Mouse (Mus musculus) midbrain, embryonic 16.5 days (tissue): Measurements from ENCODE around the gene Pold2. TPM values are rescaled to one million over a fixed set of nuclear protein-coding genes. Genes with fewer than 3 reads are reported as not detected.

Experiments
- ATAC-seq: fragments of 200-750 bp; cut with Nextera tagmentation; 2 replicates; pipeline ENCODE4 v1.8.0; 2017; ENCODE audit warnings: moderate TSS enrichment
- H3K27ac ChIP-seq: fragments of 300-500 bp; sonication (generic); 2 replicates; pipeline ENCODE4 v1.5.1; 2014; ENCODE audit warnings: mild to moderate bottlenecking, low read length, mixed read lengths
- H3K27me3 ChIP-seq: fragments of 300-500 bp; sonication (generic); 2 replicates; pipeline ENCODE4 v1.6.1; 2014; ENCODE audit warnings: low read depth, low read length, mixed read lengths; ENCODE audit not compliant: control insufficient read depth, insufficient read depth
- H3K36me3 ChIP-seq: fragments of 300-500 bp; sonication (generic); 2 replicates; pipeline ENCODE4 v1.6.1; 2014; ENCODE audit warnings: mild to moderate bottlenecking, low read length, moderate library complexity, mixed read lengths; ENCODE audit not compliant: control insufficient read depth, insufficient read depth
- H3K4me1 ChIP-seq: fragments of 300-500 bp; sonication (generic); 2 replicates; pipeline ENCODE4 v1.6.1; 2014; ENCODE audit warnings: mild to moderate bottlenecking, low read length, mixed read lengths; ENCODE audit not compliant: control insufficient read depth, insufficient read depth
- H3K4me2 ChIP-seq: fragments of 300-500 bp; sonication (generic); 2 replicates; pipeline ENCODE4 v1.6.1; 2014; ENCODE audit warnings: mild to moderate bottlenecking, low read length, mixed read lengths
- H3K4me3 ChIP-seq: fragments of 300-500 bp; sonication (generic); 2 replicates; pipeline ENCODE4 v1.5.1; 2014; ENCODE audit warnings: low read depth, mild to moderate bottlenecking, low read length, moderate library complexity, mixed read lengths
- H3K9ac ChIP-seq: fragments of 300-500 bp; sonication (generic); 2 replicates; pipeline ENCODE4 v1.6.1; 2014; ENCODE audit warnings: low read depth, low read length, mixed read lengths
- H3K9me3 ChIP-seq: fragments of 300-500 bp; sonication (generic); replicated peaks from 2 replicates; pipeline ENCODE4 v1.6.1; 2014; ENCODE audit warnings: mild to moderate bottlenecking, low read length, mixed read lengths; ENCODE audit not compliant: control insufficient read depth, poor library complexity, severe bottlenecking
- WGBS: fragments of 180-500 bp; shearing (Covaris S2); extraction: QIAGEN DNeasy Blood & Tissue Kit; methylation state at CpG from one replicate; pipeline ENCODE4 v1.1.7; 2014; 5-methylcytosine and 5-hydroxymethylcytosine counted together
- polyA plus RNA-seq: library from polyadenylated mRNA; unstranded; fragments of >200 nt; fragmentation: Nextera tagmentation; extraction: Ambion mirVana; gene quantifications from 2 replicates; pipeline ENCODE4 v1.2.1, GENCODE M21; 2015

The Pold2 gene
- polyA plus RNA-seq, 1 experiment from 2014 or later = 57.4 TPM

DNA sequence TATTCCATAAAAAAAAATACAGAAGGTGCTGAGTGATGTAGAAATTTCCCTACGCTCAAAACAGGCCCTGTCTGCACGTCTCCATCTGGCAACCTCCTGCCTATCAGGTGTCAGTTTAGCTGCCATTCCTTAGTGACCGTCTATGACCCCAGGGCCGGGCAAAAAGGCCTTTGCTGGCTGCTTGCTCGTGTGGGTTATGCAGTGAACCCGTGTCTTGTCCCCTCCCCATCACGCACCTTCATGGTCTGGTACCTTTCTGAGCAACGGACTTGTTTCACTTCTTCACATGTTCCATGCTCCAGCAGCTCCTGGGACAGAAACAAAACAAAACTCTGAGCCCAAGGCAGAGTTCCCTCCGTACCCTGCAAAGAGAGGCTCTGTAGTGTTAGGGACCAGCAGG is 43.6 kb downstream of the Pold2 start:
- H3K36me3 ChIP-seq = 0 out of 2 replicates have a peak, but pooled peaks cover 3% of the 10 kb centered on the region
- WGBS = 92% methylated on average over 9 of the region's 9 CpGs
- H3K9ac ChIP-seq = no peak overlapping the region
- no peaks in the 10 kb centered on the region for H3K27me3 ChIP-seq
- H3K27ac ChIP-seq = no peak overlapping the region
- H3K4me3 ChIP-seq = no peak overlapping the region
- peaks cover 4% of the 10 kb centered on the region; the same call in 1 of the 2 replicates for H3K4me1 ChIP-seq
- no peak for ATAC-seq
- H3K9me3 ChIP-seq = no peaks in the 10 kb centered on the region
- no peak overlapping the region for H3K4me2 ChIP-seq

DNA sequence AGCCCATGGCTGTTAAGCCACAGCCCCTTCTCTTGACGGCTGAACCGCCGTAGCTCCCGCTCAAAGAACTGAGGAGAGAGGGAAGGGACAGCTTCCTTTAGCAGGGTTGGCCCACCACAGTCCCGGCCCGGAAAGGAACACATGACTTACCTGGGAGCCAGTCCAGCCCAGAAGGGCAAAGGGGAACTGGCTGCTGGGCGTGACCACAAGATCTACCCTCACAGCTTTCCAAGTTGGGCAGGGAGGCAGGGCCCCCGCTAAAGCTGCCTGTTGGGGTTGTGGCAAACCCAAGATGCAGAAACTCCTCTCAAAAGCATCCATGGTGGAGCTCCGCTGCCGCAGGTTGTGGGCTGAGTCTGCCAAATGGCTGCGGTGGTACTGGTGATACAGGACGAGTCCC is 48.8 kb downstream of the Pold2 start:
- Histone ChIP-seq H3K27ac (no peak overlapping the region), H3K4me3 (no peak overlapping the region), H3K27me3 (no peaks in the 10 kb centered on the region), H3K9me3 (no peaks in the 10 kb centered on the region), H3K9ac (no peak overlapping the region), H3K4me1 (no peaks in the 10 kb centered on the region), H3K36me3 (peaks cover 8% of the 10 kb centered on the region), H3K4me2 (no peak overlapping the region)
- no peak for ATAC-seq
- 94% methylated on average over 12 of the region's 12 CpGs for WGBS

DNA sequence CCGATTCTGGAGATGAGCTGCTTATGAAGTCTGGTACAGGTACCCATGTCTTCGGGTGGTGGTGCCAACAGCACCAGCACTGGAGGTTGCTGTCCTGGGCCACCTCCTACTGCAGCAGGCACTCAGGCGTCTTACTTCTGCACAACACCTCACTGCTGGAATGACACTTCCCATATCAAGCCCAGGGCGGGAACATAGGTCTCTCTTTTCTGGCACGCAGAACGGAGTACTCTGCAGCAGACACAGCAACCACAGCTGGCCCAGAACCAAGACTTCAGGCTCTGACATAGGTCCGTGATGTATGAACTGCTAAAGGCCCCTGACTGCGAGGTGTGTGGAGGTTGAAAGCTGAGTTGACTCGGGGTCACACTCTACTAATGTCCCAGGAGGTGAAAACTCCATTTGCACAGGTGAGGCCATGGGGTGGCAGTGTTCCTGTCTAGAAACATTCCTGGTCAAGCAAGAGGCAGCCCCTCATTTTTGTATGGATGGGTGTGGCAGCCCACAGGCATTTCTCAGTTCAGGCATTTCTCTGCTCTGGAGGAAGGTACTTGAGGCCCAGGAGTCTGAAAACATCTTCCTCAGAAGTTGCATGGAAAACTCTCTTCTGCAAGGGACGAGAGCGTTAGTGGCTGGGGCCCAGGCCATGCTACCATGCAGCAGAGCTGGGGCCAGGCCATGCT is 49.4 kb downstream of the Pold2 start:
- 93% methylated on average over 11 of the region's 11 CpGs for WGBS
- Histone ChIP-seq H3K27ac (no peak overlapping the region), H3K9me3 (no peaks in the 10 kb centered on the region), H3K36me3 (peaks cover 8% of the 10 kb centered on the region), H3K9ac (no peak overlapping the region), H3K4me1 (no peaks in the 10 kb centered on the region), H3K4me3 (no peak overlapping the region), H3K27me3 (no peaks in the 10 kb centered on the region), H3K4me2 (no peak overlapping the region)
- ATAC-seq = no peak

DNA sequence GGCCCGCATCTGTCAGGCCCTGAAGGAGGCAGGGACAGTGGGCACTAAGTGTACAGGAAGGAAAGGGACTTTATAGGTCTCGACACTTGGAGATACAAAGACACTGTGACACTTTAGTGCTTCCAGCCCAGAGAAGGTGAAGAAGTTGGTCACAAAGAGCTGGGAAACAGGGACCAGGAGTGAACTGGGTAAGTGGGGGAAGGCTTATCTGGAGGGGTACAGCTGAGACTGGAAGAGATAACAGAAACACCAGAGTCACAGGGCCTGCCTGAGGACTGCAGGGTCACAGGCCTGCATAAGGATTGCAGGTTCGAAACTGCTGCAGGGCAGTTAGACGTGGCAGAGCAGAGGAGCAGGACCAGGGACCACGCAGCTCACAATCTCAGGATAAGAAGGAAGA is 50.2 kb downstream of the Pold2 start:
- no peak for ATAC-seq
- no peak overlapping the region for H3K4me2 ChIP-seq
- H3K9ac ChIP-seq = no peak overlapping the region
- 91% methylated on average over 5 of the region's 5 CpGs for WGBS
- no peak overlapping the region for H3K27ac ChIP-seq
- H3K4me3 ChIP-seq = no peak overlapping the region
- H3K9me3 ChIP-seq = no peaks in the 10 kb centered on the region
- peaks cover 8% of the 10 kb centered on the region for H3K36me3 ChIP-seq
- H3K27me3 ChIP-seq = no peaks in the 10 kb centered on the region
- H3K4me1 ChIP-seq = no peaks in the 10 kb centered on the region

DNA sequence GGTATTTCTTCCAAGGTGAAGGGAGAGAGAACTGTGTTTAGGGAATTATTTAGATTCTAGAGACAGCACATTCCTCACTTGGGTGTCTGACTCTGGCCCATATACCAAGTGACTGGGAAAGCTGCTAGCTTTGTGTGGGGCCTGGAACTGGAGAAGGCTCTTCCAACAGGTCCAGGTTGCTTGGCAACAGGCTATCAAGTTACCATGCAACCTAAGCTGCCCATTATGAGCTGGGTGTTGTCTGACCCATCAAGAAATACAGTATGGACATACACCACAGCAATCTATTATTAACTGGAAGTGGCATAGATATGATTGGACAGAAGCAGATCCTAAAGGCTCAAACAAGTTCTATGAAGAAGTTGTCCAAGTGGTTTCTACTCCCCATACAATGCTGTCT is 52.7 kb downstream of the Pold2 start:
- no peaks in the 10 kb centered on the region for H3K9me3 ChIP-seq
- peaks cover 5% of the 10 kb centered on the region for H3K36me3 ChIP-seq
- H3K4me2 ChIP-seq = no peak overlapping the region
- no peak overlapping the region for H3K4me3 ChIP-seq
- H3K4me1 ChIP-seq = no peaks in the 10 kb centered on the region
- ATAC-seq = no peak
- H3K27me3 ChIP-seq = no peaks in the 10 kb centered on the region
- H3K9ac ChIP-seq = no peak overlapping the region
- H3K27ac ChIP-seq = no peak overlapping the region

Other genes with a start within 250 kb of the Pold2 start
- 171 and 181 TPM in 2 replicates for gene Mrps24, start 162.6 kb downstream of the Pold2 start, polyA plus RNA-seq
- 33.6 and 34.4 TPM in 2 replicates for gene Urgcp, start 115.9 kb downstream of the Pold2 start, polyA plus RNA-seq
- gene Dbnl, start 89.8 kb downstream of the Pold2 start, polyA plus RNA-seq = 152 and 156 TPM in 2 replicates
- 2.4 and 3.1 TPM in 2 replicates for gene Pgam2, start 74.6 kb downstream of the Pold2 start, polyA plus RNA-seq
- gene Polm, start 40.3 kb downstream of the Pold2 start, polyA plus RNA-seq = 8.1 and 8.2 TPM in 2 replicates
- 15.6 and 16.4 TPM in 2 replicates for gene Aebp1, start 16.3 kb downstream of the Pold2 start, polyA plus RNA-seq
- gene Myl7, start 20.5 kb upstream of the Pold2 start, polyA plus RNA-seq = not detected in 2 replicates
- 10.5 and 11.8 TPM in 2 replicates for gene Gck, start 71.8 kb upstream of the Pold2 start, polyA plus RNA-seq
- 108 TPM in 2 replicates for gene Ykt6, start 77.4 kb upstream of the Pold2 start, polyA plus RNA-seq
- gene Camk2b, start 188.1 kb upstream of the Pold2 start, polyA plus RNA-seq = 150 and 163 TPM in 2 replicates